Mouse (Mus musculus): Measurements from ENCODE around the gene Amn1. TPM values are rescaled to one million over a fixed set of nuclear protein-coding genes. Genes with fewer than 3 reads are reported as not detected.
A peak's percentile ranks its signal among the peaks of the same experiment; 100 is the strongest.
"Not testable (repeated sequence)": the region's sequence is repeated elsewhere in the genome, so short reads cannot be mapped to it uniquely, and the experiment has no call there.

Amn1 gene
- polyA plus RNA-seq, 1 experiment = 7.8 TPM

- Histone ChIP-seq H3ac (ENCODE audit: control insufficient read depth, insufficient read length, low read depth) (no peak overlapping the region), H3K36me3 (ENCODE audit: control insufficient read depth, insufficient read depth) (no peaks in the 10 kb centered on the region), H3K27me3 (ENCODE audit: control insufficient read depth, insufficient read depth, insufficient read length) (no peaks in the 10 kb centered on the region), H3K79me3 (ENCODE audit: low read depth) (no peaks in the 10 kb centered on the region), H3K79me2 (ENCODE audit: control insufficient read depth, insufficient read depth) (no peaks in the 10 kb centered on the region), H3K4me3 (ENCODE audit: insufficient read depth, poor library complexity, severe bottlenecking) (no peak overlapping the region)
- no peak for TF ChIP-seq CTCF (IDR thresholded peaks at IDR 0.05; ENCODE audit: control insufficient read depth, insufficient read depth, insufficient read length)
- TF ChIP-seq MAX (IDR thresholded peaks at IDR 0.05) = no peak
- TF ChIP-seq CEBPB (IDR thresholded peaks at IDR 0.05; ENCODE audit: low read depth) = no peak
- no peak for TF ChIP-seq FOSL1 (IDR thresholded peaks at IDR 0.05; ENCODE audit: insufficient read depth, low read length, poor library complexity, severe bottlenecking)
- TF ChIP-seq MYOG (IDR thresholded peaks at IDR 0.05; ENCODE audit: control insufficient read depth, extremely low read depth, insufficient read length) = no peak
- no peak for TF ChIP-seq MYOD1 (IDR thresholded peaks at IDR 0.05; ENCODE audit: control insufficient read depth, insufficient read length, low read depth)
These were observed 56.0 kb downstream of the Amn1 start for GRCm38 (mm10) chr6:149132311-149133077.

- H3K4me3 ChIP-seq (ENCODE audit: insufficient read depth, poor library complexity, severe bottlenecking) = no peak overlapping the region
- no peak for TF ChIP-seq MAX (IDR thresholded peaks at IDR 0.05)
- TF ChIP-seq CTCF (IDR thresholded peaks at IDR 0.05; ENCODE audit: control insufficient read depth, insufficient read depth, insufficient read length) = no peak
- no peak for TF ChIP-seq MYOG (IDR thresholded peaks at IDR 0.05; ENCODE audit: control insufficient read depth, extremely low read depth, insufficient read length)
- TF ChIP-seq FOSL1 (IDR thresholded peaks at IDR 0.05; ENCODE audit: insufficient read depth, low read length, poor library complexity, severe bottlenecking) = no peak
- TF ChIP-seq MYOD1 (IDR thresholded peaks at IDR 0.05; ENCODE audit: control insufficient read depth, insufficient read length, low read depth) = no peak
- TF ChIP-seq CEBPB (IDR thresholded peaks at IDR 0.05; ENCODE audit: low read depth) = no peak
- TF ChIP-seq USF1 (IDR thresholded peaks at IDR 0.05; ENCODE audit: low read depth) = no peak
- no peaks in the 10 kb centered on the region for H3K36me3 ChIP-seq (ENCODE audit: control insufficient read depth, insufficient read depth)
- H3K27me3 ChIP-seq (ENCODE audit: control insufficient read depth, insufficient read depth, insufficient read length) = no peaks in the 10 kb centered on the region
- H3K79me3 ChIP-seq (ENCODE audit: low read depth) = no peaks in the 10 kb centered on the region
- H3ac ChIP-seq (ENCODE audit: control insufficient read depth, insufficient read length, low read depth) = no peak overlapping the region
- H3K79me2 ChIP-seq (ENCODE audit: control insufficient read depth, insufficient read depth) = no peaks in the 10 kb centered on the region
These were observed 57.4 kb downstream of the Amn1 start for GRCm38 (mm10) chr6:149131111-149131510.

- H3K36me3 ChIP-seq (ENCODE audit: control insufficient read depth, insufficient read depth); H3K4me3 ChIP-seq (ENCODE audit: insufficient read depth, poor library complexity, severe bottlenecking); H3K27me3 ChIP-seq (ENCODE audit: control insufficient read depth, insufficient read depth, insufficient read length); H3K79me2 ChIP-seq (ENCODE audit: control insufficient read depth, insufficient read depth); H3K79me3 ChIP-seq (ENCODE audit: low read depth); H3ac ChIP-seq (ENCODE audit: control insufficient read depth, insufficient read length, low read depth): not testable (repeated sequence)
These were observed 58.6 kb downstream of the Amn1 start, which contains the start of gene Gm10203 for GRCm38 (mm10) chr6:149129870-149130269. Gene Gm10203, plus strand, starts transcription at chr6:149130170.

- Histone ChIP-seq H3K27me3 (ENCODE audit: control insufficient read depth, insufficient read depth, insufficient read length) (no peaks in the 10 kb centered on the region), H3K4me3 (ENCODE audit: insufficient read depth, poor library complexity, severe bottlenecking) (no peak overlapping the region), H3K36me3 (ENCODE audit: control insufficient read depth, insufficient read depth) (no peaks in the 10 kb centered on the region), H3K79me3 (ENCODE audit: low read depth) (no peaks in the 10 kb centered on the region), H3ac (ENCODE audit: control insufficient read depth, insufficient read length, low read depth) (no peak overlapping the region), H3K79me2 (ENCODE audit: control insufficient read depth, insufficient read depth) (no peaks in the 10 kb centered on the region)
- peak; percentile 61 for TF ChIP-seq MAX (IDR thresholded peaks at IDR 0.05)
- no peak for TF ChIP-seq USF1 (IDR thresholded peaks at IDR 0.05; ENCODE audit: low read depth)
These were observed 61.8 kb downstream of the Amn1 start for GRCm38 (mm10) chr6:149126675-149127074.

GRCm38 (mm10) chr6:149123042-149123441, 65.5 kb downstream of the Amn1 start:
- Histone ChIP-seq H3K27me3 (ENCODE audit: control insufficient read depth, insufficient read depth, insufficient read length) (no peaks in the 10 kb centered on the region), H3K79me2 (ENCODE audit: control insufficient read depth, insufficient read depth) (no peaks in the 10 kb centered on the region), H3K79me3 (ENCODE audit: low read depth) (no peaks in the 10 kb centered on the region), H3K4me3 (ENCODE audit: insufficient read depth, poor library complexity, severe bottlenecking) (no peak overlapping the region), H3K36me3 (ENCODE audit: control insufficient read depth, insufficient read depth) (no peaks in the 10 kb centered on the region), H3ac (ENCODE audit: control insufficient read depth, insufficient read length, low read depth) (no peak overlapping the region)
- TF ChIP-seq CTCF (IDR thresholded peaks at IDR 0.05; ENCODE audit: control insufficient read depth, insufficient read depth, insufficient read length) (no peak), MAX (IDR thresholded peaks at IDR 0.05) (no peak), MYOD1 (IDR thresholded peaks at IDR 0.05; ENCODE audit: control insufficient read depth, insufficient read length, low read depth) (no peak), MYOG (IDR thresholded peaks at IDR 0.05; ENCODE audit: control insufficient read depth, extremely low read depth, insufficient read length) (no peak), FOSL1 (IDR thresholded peaks at IDR 0.05; ENCODE audit: insufficient read depth, low read length, poor library complexity, severe bottlenecking) (no peak), USF1 (IDR thresholded peaks at IDR 0.05; ENCODE audit: low read depth) (no peak), CEBPB (IDR thresholded peaks at IDR 0.05; ENCODE audit: low read depth) (no peak)

GRCm38 (mm10) chr6:149119853-149120252, 68.7 kb downstream of the Amn1 start:
- no peak overlapping the region for H3ac ChIP-seq (ENCODE audit: control insufficient read depth, insufficient read length, low read depth)
- H3K4me3 ChIP-seq (ENCODE audit: insufficient read depth, poor library complexity, severe bottlenecking) = no peak overlapping the region
- H3K79me3 ChIP-seq (ENCODE audit: low read depth) = no peaks in the 10 kb centered on the region
- no peaks in the 10 kb centered on the region for H3K36me3 ChIP-seq (ENCODE audit: control insufficient read depth, insufficient read depth)
- no peaks in the 10 kb centered on the region for H3K79me2 ChIP-seq (ENCODE audit: control insufficient read depth, insufficient read depth)
- TF ChIP-seq CEBPB (IDR thresholded peaks at IDR 0.05; ENCODE audit: low read depth) = no peak
- no peak for TF ChIP-seq MYOD1 (IDR thresholded peaks at IDR 0.05; ENCODE audit: control insufficient read depth, insufficient read length, low read depth)
- TF ChIP-seq USF1 (IDR thresholded peaks at IDR 0.05; ENCODE audit: low read depth) = no peak
- H3K27me3 ChIP-seq (ENCODE audit: control insufficient read depth, insufficient read depth, insufficient read length) = no peaks in the 10 kb centered on the region

Data from C2C12 (cell line).